Mouse (Mus musculus): ENCODE data around the gene Rnf103. TPM values are rescaled to one million over a fixed set of nuclear protein-coding genes. Genes with fewer than 3 reads are reported as not detected.

The Rnf103 gene
- polyA plus RNA-seq (2017; shearing (Covaris generic)): 2.5 TPM

GRCm38 (mm10) chr6:71493675-71494340 is at the start of gene Rnf103:
Gene Rnf103, plus strand, starts transcription at chr6:71493894.

GRCm38 (mm10) chr6:71543686-71544499 is 50.2 kb downstream of the Rnf103 start, which contains the start of gene Chmp3:
Gene Chmp3, plus strand, starts transcription at chr6:71543797.

Other genes with a start within 250 kb of the Rnf103 start
- gene Krcc1, start 222.2 kb upstream of the Rnf103 start, polyA plus RNA-seq (2017; shearing (Covaris generic)): 99.4 TPM
- gene Smyd1, start 171.7 kb upstream of the Rnf103 start, polyA plus RNA-seq (2017; shearing (Covaris generic)): not detected
- gene Cd8b1, start 171.1 kb upstream of the Rnf103 start, polyA plus RNA-seq (2017; shearing (Covaris generic)): 19.2 TPM
- 1.1 TPM for gene Cd8a, start 120.5 kb upstream of the Rnf103 start, polyA plus RNA-seq (2017; shearing (Covaris generic))
- gene Rmnd5a, start 53.3 kb upstream of the Rnf103 start, polyA plus RNA-seq (2017; shearing (Covaris generic)): 8.0 TPM
- gene Chmp3, start 49.9 kb downstream of the Rnf103 start, polyA plus RNA-seq (2017; shearing (Covaris generic)): 84.9 TPM
- gene Kdm3a, start 139.1 kb downstream of the Rnf103 start, polyA plus RNA-seq (2017; shearing (Covaris generic)): 96.9 TPM
- gene Reep1, start 213.7 kb downstream of the Rnf103 start, polyA plus RNA-seq (2017; shearing (Covaris generic)): 1.5 TPM

Measured in inflammation-experienced regulatory T-cells, adult 16 weeks (primary cell).